Mouse (Mus musculus): ENCODE results near the gene Ccdc3.

Ccdc3 gene

GRCm38 (mm10) chr2:5206651-5207050 is 69.1 kb downstream of the Ccdc3 start:
- peaks cover 15% of the 10 kb centered on the region for H3K9me3 ChIP-seq (ENCODE audit: low read length)
- H3K4me1 ChIP-seq (replicated peaks; ENCODE audit: low read depth, low read length): no peaks in the 10 kb centered on the region
- H3K27me3 ChIP-seq (ENCODE audit: insufficient read depth, low read length): no peaks in the 10 kb centered on the region
- no peaks in the 10 kb centered on the region for H3K36me3 ChIP-seq (ENCODE audit: insufficient read depth, low read length)
- H3K4me3 ChIP-seq (replicated peaks; ENCODE audit: low read length): no peak overlapping the region
- TF ChIP-seq CTCF (conservative IDR thresholded peaks at IDR 0.05; ENCODE audit: low read length): no peak
- no peak for TF ChIP-seq NANOG (IDR thresholded peaks at IDR 0.05; ENCODE audit: borderline replicate concordance, low read length)
- no peak for TF ChIP-seq POU5F1 (IDR thresholded peaks at IDR 0.05; ENCODE audit: borderline replicate concordance, low read length)

GRCm38 (mm10) chr2:5214581-5214980 is 77.0 kb downstream of the Ccdc3 start:
- Histone ChIP-seq H3K4me1 (replicated peaks; ENCODE audit: low read depth, low read length) (peaks cover 12% of the 10 kb centered on the region), H3K27me3 (ENCODE audit: insufficient read depth, low read length) (no peaks in the 10 kb centered on the region), H3K9me3 (ENCODE audit: low read length) (peaks cover 48% of the 10 kb centered on the region), H3K36me3 (ENCODE audit: insufficient read depth, low read length) (peaks cover 17% of the 10 kb centered on the region), H3K4me3 (replicated peaks; ENCODE audit: low read length) (no peak overlapping the region)
- TF ChIP-seq POU5F1 (IDR thresholded peaks at IDR 0.05; ENCODE audit: borderline replicate concordance, low read length) (no peak), NANOG (IDR thresholded peaks at IDR 0.05; ENCODE audit: borderline replicate concordance, low read length) (no peak), CTCF (conservative IDR thresholded peaks at IDR 0.05; ENCODE audit: low read length) (no peak)

- H3K4me1 ChIP-seq (replicated peaks; ENCODE audit: low read depth, low read length): peaks cover 20% of the 10 kb centered on the region
These were observed 77.8 kb downstream of the Ccdc3 start for GRCm38 (mm10) chr2:5215252-5215815.

GRCm38 (mm10) chr2:5219206-5219605 is 81.6 kb downstream of the Ccdc3 start:
- TF ChIP-seq CTCF (conservative IDR thresholded peaks at IDR 0.05; ENCODE audit: low read length): no peak
- TF ChIP-seq NANOG (IDR thresholded peaks at IDR 0.05; ENCODE audit: borderline replicate concordance, low read length): no peak
- Histone ChIP-seq H3K36me3 (ENCODE audit: insufficient read depth, low read length) (peaks cover 17% of the 10 kb centered on the region), H3K4me3 (replicated peaks; ENCODE audit: low read length) (no peak overlapping the region)

More at GRCm38 (mm10) chr2:5215252-5215815, 77.8 kb downstream of the Ccdc3 start:
- Histone ChIP-seq H3K27me3 (ENCODE audit: insufficient read depth, low read length) (no peaks in the 10 kb centered on the region), H3K36me3 (ENCODE audit: insufficient read depth, low read length) (peaks cover 17% of the 10 kb centered on the region), H3K4me3 (replicated peaks; ENCODE audit: low read length) (no peak overlapping the region), H3K9me3 (ENCODE audit: low read length) (peaks cover 46% of the 10 kb centered on the region)
- TF ChIP-seq POU5F1 (IDR thresholded peaks at IDR 0.05; ENCODE audit: borderline replicate concordance, low read length): no peak

GRCm38 (mm10) chr2:5219847-5220375 is 82.3 kb downstream of the Ccdc3 start:
- TF ChIP-seq CTCF (conservative IDR thresholded peaks at IDR 0.05; ENCODE audit: low read length): no peak
- TF ChIP-seq NANOG (IDR thresholded peaks at IDR 0.05; ENCODE audit: borderline replicate concordance, low read length): peak; percentile 80
- TF ChIP-seq POU5F1 (IDR thresholded peaks at IDR 0.05; ENCODE audit: borderline replicate concordance, low read length): peak; percentile 24; the same call in 1 of the 2 replicates
- Histone ChIP-seq H3K4me1 (replicated peaks; ENCODE audit: low read depth, low read length) (peaks cover 30% of the 10 kb centered on the region), H3K36me3 (ENCODE audit: insufficient read depth, low read length) (peaks cover 17% of the 10 kb centered on the region), H3K9me3 (ENCODE audit: low read length) (peaks cover 51% of the 10 kb centered on the region), H3K27me3 (ENCODE audit: insufficient read depth, low read length) (peaks cover 9% of the 10 kb centered on the region), H3K4me3 (replicated peaks; ENCODE audit: low read length) (no peak overlapping the region)

More at GRCm38 (mm10) chr2:5219206-5219605, 81.6 kb downstream of the Ccdc3 start:
- Histone ChIP-seq H3K9me3 (ENCODE audit: low read length) (peaks cover 51% of the 10 kb centered on the region), H3K27me3 (ENCODE audit: insufficient read depth, low read length) (peaks cover 5% of the 10 kb centered on the region), H3K4me1 (replicated peaks; ENCODE audit: low read depth, low read length) (peaks cover 30% of the 10 kb centered on the region)

- Histone ChIP-seq H3K27me3 (ENCODE audit: insufficient read depth, low read length) (peaks cover 9% of the 10 kb centered on the region), H3K9me3 (ENCODE audit: low read length) (peaks cover 50% of the 10 kb centered on the region), H3K4me1 (replicated peaks; ENCODE audit: low read depth, low read length) (peaks cover 30% of the 10 kb centered on the region), H3K4me3 (replicated peaks; ENCODE audit: low read length) (no peak overlapping the region), H3K36me3 (ENCODE audit: insufficient read depth, low read length) (peaks cover 12% of the 10 kb centered on the region)
- TF ChIP-seq POU5F1 (IDR thresholded peaks at IDR 0.05; ENCODE audit: borderline replicate concordance, low read length) (no peak), CTCF (conservative IDR thresholded peaks at IDR 0.05; ENCODE audit: low read length) (no peak), NANOG (IDR thresholded peaks at IDR 0.05; ENCODE audit: borderline replicate concordance, low read length) (no peak)
These were observed 85.0 kb downstream of the Ccdc3 start for GRCm38 (mm10) chr2:5222571-5222970.

GRCm38 (mm10) chr2:5236846-5237482 is 99.4 kb downstream of the Ccdc3 start:
- TF ChIP-seq POU5F1 (IDR thresholded peaks at IDR 0.05; ENCODE audit: borderline replicate concordance, low read length): no peak
- no peak for TF ChIP-seq CTCF (conservative IDR thresholded peaks at IDR 0.05; ENCODE audit: low read length)
- no peak for TF ChIP-seq NANOG (IDR thresholded peaks at IDR 0.05; ENCODE audit: borderline replicate concordance, low read length)
- no peaks in the 10 kb centered on the region for H3K36me3 ChIP-seq (ENCODE audit: insufficient read depth, low read length)

GRCm38 (mm10) chr2:5237870-5238269 is 100.3 kb downstream of the Ccdc3 start:
- H3K4me1 ChIP-seq (replicated peaks; ENCODE audit: low read depth, low read length): no peaks in the 10 kb centered on the region
- H3K27me3 ChIP-seq (ENCODE audit: insufficient read depth, low read length): 0 out of 2 replicates have a peak, but pooled peaks cover 3% of the 10 kb centered on the region
- H3K9me3 ChIP-seq (ENCODE audit: low read length): no peaks in the 10 kb centered on the region
- TF ChIP-seq CTCF (conservative IDR thresholded peaks at IDR 0.05; ENCODE audit: low read length) (no peak), POU5F1 (IDR thresholded peaks at IDR 0.05; ENCODE audit: borderline replicate concordance, low read length) (no peak), NANOG (IDR thresholded peaks at IDR 0.05; ENCODE audit: borderline replicate concordance, low read length) (no peak)
- no peak overlapping the region for H3K4me3 ChIP-seq (replicated peaks; ENCODE audit: low read length)
- H3K36me3 ChIP-seq (ENCODE audit: insufficient read depth, low read length): no peaks in the 10 kb centered on the region

More at GRCm38 (mm10) chr2:5236846-5237482, 99.4 kb downstream of the Ccdc3 start:
- H3K27me3 ChIP-seq (ENCODE audit: insufficient read depth, low read length): 0 out of 2 replicates have a peak, but pooled peaks cover 3% of the 10 kb centered on the region
- H3K4me3 ChIP-seq (replicated peaks; ENCODE audit: low read length): no peak overlapping the region
- H3K9me3 ChIP-seq (ENCODE audit: low read length): no peaks in the 10 kb centered on the region
- H3K4me1 ChIP-seq (replicated peaks; ENCODE audit: low read depth, low read length): no peaks in the 10 kb centered on the region
